Mouse (Mus musculus) CH12.LX (cell line): ENCODE results near the gene Gstt1. TPM values are rescaled to one million over a fixed set of nuclear protein-coding genes. Genes with fewer than 3 reads are reported as not detected.

Experiments used
- DNase-seq: peaks from one replicate; pipeline ENCODE4 v3.0.0-alpha.2; 2013; ENCODE audit errors: extremely low read depth
- H3K27ac ChIP-seq: 2 replicates; pipeline ENCODE4 v1.5.1; 2012; ENCODE audit warnings: low read depth, mild to moderate bottlenecking, control low read depth, moderate library complexity; ENCODE audit not compliant: insufficient read depth
- H3K27me3 ChIP-seq: replicated peaks from 2 replicates; pipeline ENCODE3; 2012; ENCODE audit warnings: inconsistent platforms
- H3K36me3 ChIP-seq, 2 experiments: replicated peaks in 1 of 2; 2 replicates each; pipeline versions ENCODE3 to v1.6.1; 2012; ENCODE audit warnings: inconsistent platforms in 1 of 2, low read length in 1 of 2, mild to moderate bottlenecking in 1 of 2, mixed read lengths in 1 of 2, moderate library complexity in 1 of 2; ENCODE audit not compliant: control insufficient read depth in 1 of 2, insufficient read depth in 1 of 2
- H3K4me1 ChIP-seq, 2 experiments: 2 replicates each; pipeline ENCODE4 v1.6.1; 2012; ENCODE audit warnings: inconsistent platforms in 1 of 2, moderate library complexity in 1 of 2; ENCODE audit not compliant: insufficient read depth in 2 of 2, control insufficient read depth in 1 of 2
- H3K4me2 ChIP-seq: 2 replicates; pipeline ENCODE4 v1.6.1; 2012; ENCODE audit warnings: low read depth, mild to moderate bottlenecking, control low read depth; ENCODE audit not compliant: poor library complexity, insufficient read depth, severe bottlenecking
- H3K4me3 ChIP-seq, 3 experiments: fragments of 150-350 bp in 1 of 3; sonication (generic) in 1 of 3; replicated peaks in 1 of 3; 2 replicates each; pipeline versions ENCODE3 to v1.5.1; 2011 to 2012; ENCODE audit warnings: low read depth in 2 of 3, low read length in 2 of 3, mild to moderate bottlenecking in 2 of 3, moderate library complexity in 2 of 3, control low read depth in 1 of 3, improper control_type of control experiment in 1 of 3, inconsistent platforms in 1 of 3, mixed read lengths in 1 of 3; ENCODE audit not compliant: poor library complexity in 1 of 3
- H3K79me2 ChIP-seq: replicated peaks from 2 replicates; pipeline ENCODE4 v1.6.1; 2012; ENCODE audit warnings: mild to moderate bottlenecking, moderate library complexity; ENCODE audit not compliant: control insufficient read depth, poor library complexity, insufficient read depth, severe bottlenecking; ENCODE audit errors: extremely low read depth
- H3K9ac ChIP-seq: 2 replicates; pipeline ENCODE4 v1.6.1; 2012; ENCODE audit warnings: low read depth, mild to moderate bottlenecking, control low read depth, moderate library complexity; ENCODE audit not compliant: insufficient read depth
- H3K9me3 ChIP-seq: replicated peaks from 2 replicates; pipeline ENCODE3; 2012; ENCODE audit warnings: low read length, inconsistent platforms, mixed read lengths
- CHD1 ChIP-seq: IDR thresholded peaks from 2 replicates; pipeline ENCODE4 v1.6.1; 2012; ENCODE audit warnings: low read depth, low read length, improper control_type of control experiment, inconsistent platforms
- CHD2 ChIP-seq: IDR thresholded peaks from 2 replicates; pipeline ENCODE4 v1.6.1; 2011; ENCODE audit warnings: low read length, improper control_type of control experiment
- CTCF ChIP-seq, 2 experiments: IDR thresholded peaks in 1 of 2; conservative IDR thresholded peaks in 1 of 2; 2 replicates each; pipeline ENCODE4 v1.5.1; 2011 to 2012; ENCODE audit warnings: low read depth in 2 of 2, low read length in 2 of 2, improper control_type of control experiment in 1 of 2, inconsistent platforms in 1 of 2, mild to moderate bottlenecking in 1 of 2, moderate library complexity in 1 of 2
- E2F4 ChIP-seq: IDR thresholded peaks from 2 replicates; pipeline ENCODE4 v1.6.1; 2011; ENCODE audit warnings: low read depth, low read length, improper control_type of control experiment; ENCODE audit not compliant: insufficient replicate concordance
- ELF1 ChIP-seq: IDR thresholded peaks from 2 replicates; pipeline ENCODE4 v1.6.1; 2014; ENCODE audit warnings: low read depth, mild to moderate bottlenecking, inconsistent platforms, low read length, improper control_type of control experiment
- EP300 ChIP-seq: IDR thresholded peaks from 2 replicates; pipeline ENCODE4 v1.6.1; 2011; ENCODE audit warnings: low read length, improper control_type of control experiment
- ETS1 ChIP-seq: conservative IDR thresholded peaks from 2 replicates; pipeline ENCODE4 v1.6.1; 2012; ENCODE audit warnings: low read depth, mild to moderate bottlenecking, inconsistent platforms, low read length, improper control_type of control experiment, moderate library complexity
- GABPA ChIP-seq: IDR thresholded peaks from 2 replicates; pipeline ENCODE4 v1.6.1; 2012; ENCODE audit warnings: low read depth, low read length, improper control_type of control experiment, inconsistent platforms; ENCODE audit not compliant: insufficient replicate concordance
- HCFC1 ChIP-seq: IDR thresholded peaks from 2 replicates; pipeline ENCODE4 v1.6.1; 2012; ENCODE audit warnings: low read depth, mild to moderate bottlenecking, inconsistent platforms, low read length, improper control_type of control experiment
- IRF4 ChIP-seq: IDR thresholded peaks from 2 replicates; pipeline ENCODE4 v1.6.1; 2014; ENCODE audit warnings: low read depth, mild to moderate bottlenecking, inconsistent platforms, low read length, improper control_type of control experiment
- JUN ChIP-seq: IDR thresholded peaks from 2 replicates; pipeline ENCODE4 v1.6.1; 2011; ENCODE audit warnings: low read depth, mild to moderate bottlenecking, low read length, improper control_type of control experiment, moderate library complexity; ENCODE audit not compliant: insufficient read depth
- JUND ChIP-seq: conservative IDR thresholded peaks from 2 replicates; pipeline ENCODE4 v1.6.1; 2011; ENCODE audit warnings: low read depth, low read length, improper control_type of control experiment
- KAT2A ChIP-seq: IDR thresholded peaks from 2 replicates; pipeline ENCODE4 v1.6.1; 2012; ENCODE audit warnings: low read length, improper control_type of control experiment, inconsistent platforms; ENCODE audit not compliant: insufficient replicate concordance
- MAFK ChIP-seq: IDR thresholded peaks from 2 replicates; pipeline ENCODE4 v1.6.1; 2011; ENCODE audit warnings: low read length, improper control_type of control experiment; ENCODE audit not compliant: insufficient replicate concordance
- MAX ChIP-seq: IDR thresholded peaks from 2 replicates; pipeline ENCODE4 v1.6.1; 2011; ENCODE audit warnings: low read length, improper control_type of control experiment
- MAZ ChIP-seq: IDR thresholded peaks from 2 replicates; pipeline ENCODE4 v1.6.1; 2012; ENCODE audit warnings: low read depth, mild to moderate bottlenecking, inconsistent platforms, low read length, improper control_type of control experiment, moderate library complexity
- MEF2A ChIP-seq: IDR thresholded peaks from 2 replicates; pipeline ENCODE4 v1.6.1; 2014; ENCODE audit warnings: low read depth, mild to moderate bottlenecking, inconsistent platforms, low read length, improper control_type of control experiment, borderline replicate concordance
- MXI1 ChIP-seq: IDR thresholded peaks from 2 replicates; pipeline ENCODE4 v1.6.1; 2011; ENCODE audit warnings: mild to moderate bottlenecking, low read depth, low read length, improper control_type of control experiment
- MYC ChIP-seq: IDR thresholded peaks from 2 replicates; pipeline ENCODE4 v1.6.1; 2011; ENCODE audit warnings: low read depth, mild to moderate bottlenecking, improper control_type of control experiment, low read length
- NELFE ChIP-seq: IDR thresholded peaks from 2 replicates; pipeline ENCODE4 v1.6.1; 2011; ENCODE audit warnings: low read depth, low read length, improper control_type of control experiment
- NRF1 ChIP-seq: IDR thresholded peaks from 2 replicates; pipeline ENCODE4 v1.6.1; 2014; ENCODE audit warnings: low read depth, mild to moderate bottlenecking, inconsistent platforms, low read length, improper control_type of control experiment, moderate library complexity
- PAX5 ChIP-seq: IDR thresholded peaks from 2 replicates; pipeline ENCODE4 v1.6.1; 2012; ENCODE audit warnings: low read length, inconsistent platforms, mixed read lengths
- POLR2A ChIP-seq: IDR thresholded peaks from 2 replicates; pipeline ENCODE4 v1.6.1; 2011; ENCODE audit warnings: low read depth, mild to moderate bottlenecking, improper control_type of control experiment, low read length
- POLR2AphosphoS2 ChIP-seq: IDR thresholded peaks from 2 replicates; pipeline ENCODE4 v1.6.1; 2011; ENCODE audit warnings: low read depth, low read length, improper control_type of control experiment
- RAD21 ChIP-seq: IDR thresholded peaks from 2 replicates; pipeline ENCODE4 v1.6.1; 2011; ENCODE audit warnings: low read depth, mild to moderate bottlenecking, low read length, improper control_type of control experiment, moderate library complexity
- RCOR1 ChIP-seq: conservative IDR thresholded peaks from 2 replicates; pipeline ENCODE4 v1.6.1; 2012; ENCODE audit warnings: low read depth, mild to moderate bottlenecking, inconsistent platforms, low read length, improper control_type of control experiment
- SIN3A ChIP-seq: IDR thresholded peaks from 2 replicates; pipeline ENCODE4 v1.6.1; 2012; ENCODE audit warnings: low read length, improper control_type of control experiment, inconsistent platforms
- TBP ChIP-seq: conservative IDR thresholded peaks from 2 replicates; pipeline ENCODE4 v1.6.1; 2011; ENCODE audit warnings: low read depth, low read length, improper control_type of control experiment
- TCF12 ChIP-seq: IDR thresholded peaks from 2 replicates; pipeline ENCODE4 v1.6.1; 2014; ENCODE audit warnings: low read depth, mild to moderate bottlenecking, inconsistent platforms, low read length, improper control_type of control experiment
- UBTF ChIP-seq: IDR thresholded peaks from 2 replicates; pipeline ENCODE4 v1.6.1; 2012; ENCODE audit warnings: low read depth, mild to moderate bottlenecking, inconsistent platforms, low read length, improper control_type of control experiment, moderate library complexity
- USF1 ChIP-seq: IDR thresholded peaks from 2 replicates; pipeline ENCODE4 v1.6.1; 2014; ENCODE audit warnings: low read depth, mild to moderate bottlenecking, inconsistent platforms, low read length, improper control_type of control experiment
- USF2 ChIP-seq: conservative IDR thresholded peaks from 2 replicates; pipeline ENCODE4 v1.6.1; 2011; ENCODE audit warnings: low read depth, low read length, improper control_type of control experiment
- ZKSCAN1 ChIP-seq: IDR thresholded peaks from 2 replicates; pipeline ENCODE4 v1.6.1; 2012; ENCODE audit warnings: low read depth, inconsistent platforms, low read length, improper control_type of control experiment, borderline replicate concordance
- ZNF384 ChIP-seq: IDR thresholded peaks from 2 replicates; pipeline ENCODE4 v1.6.1; 2012; ENCODE audit warnings: low read depth, low read length, improper control_type of control experiment, inconsistent platforms
- dilution Hi-C: fragments of 300-500 bp; cut with MboI; formaldehyde crosslinking; loops from 2 replicates; pipeline ENCODE4 v1.14.3; 2020; ENCODE audit warnings: low sequenced_read_pairs; ENCODE audit not compliant: extremely low pct_unique_long_range_greater_than_20kb, extremely low pct_ligation_motif_present
- in situ Hi-C: fragments of 300-500 bp; cut with MboI; formaldehyde crosslinking; loops from 3 replicates; pipeline ENCODE4 v1.14.3; 2019; ENCODE audit warnings: low sequenced_read_pairs, low pct_ligation_motif_present, low pct_unique_long_range_greater_than_20kb, mixed read lengths
- polyA plus RNA-seq: library from polyadenylated mRNA; unstranded; fragments of >175 nt; gene quantifications from 2 replicates; pipeline ENCODE4 v1.2.1, GENCODE M21; 2012; ENCODE audit warnings: low read depth; ENCODE audit not compliant: insufficient read length
- total RNA-seq, 2 experiments: library from RNA; depleted of rRNA; stranded (reverse); fragments of 300-350 nt in 1 of 2; fragments of >200 nt in 1 of 2; gene quantifications; 2 replicates each; pipeline ENCODE4 v1.2.3; 2012 to 2014

Gstt1 gene
- total and polyA plus RNA-seq, 3 experiments = 2.9 to 50.9 (median 4.5) TPM

DNA sequence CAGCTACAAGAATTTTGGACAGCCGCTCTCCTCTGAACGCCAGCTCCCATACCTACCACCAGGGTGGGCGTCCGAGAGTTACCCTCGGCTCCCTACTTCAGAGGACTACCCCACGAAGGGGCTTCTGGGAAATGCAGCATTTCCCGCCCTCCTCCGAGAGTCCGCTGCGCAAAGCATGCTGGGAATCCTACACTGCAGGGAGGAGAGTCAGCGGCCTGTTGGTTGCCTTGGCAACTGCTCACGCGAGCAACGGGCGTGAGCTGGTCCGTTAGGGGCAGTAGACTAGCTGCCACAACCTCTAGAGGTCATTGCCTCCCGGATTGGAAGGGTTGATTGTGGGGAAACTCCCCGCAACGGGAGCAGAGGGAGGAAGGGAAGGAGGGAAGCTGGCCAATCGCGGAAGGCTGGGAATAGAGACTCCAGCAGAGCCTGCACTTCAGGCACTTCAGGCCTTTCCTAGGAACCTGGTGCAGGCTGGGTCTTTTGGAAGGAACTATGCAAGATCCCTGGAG lies 38.9 kb upstream of the Gstt1 start, which contains the start of gene Gstt2 (continued):
- TF ChIP-seq TBP = peak; percentile 70; the same call in 1 of the 2 replicates
- TF ChIP-seq ZNF384 = no peak
- peak; percentile 93 for TF ChIP-seq POLR2AphosphoS2
- TF ChIP-seq JUND = no peak
- TF ChIP-seq MYC = peak; percentile 71; the same call in 1 of the 2 replicates
- TF ChIP-seq POLR2A = peak; percentile 93
- TF ChIP-seq GABPA = no peak
- TF ChIP-seq CTCF (conservative IDR thresholded peaks at IDR 0.05 in 1 of 2, IDR thresholded peaks at IDR 0.05 in 1 of 2; ENCODE audit: low read depth in 2 of 2, low read length in 2 of 2) = peak in 1 of 2 experiments; percentile 29; a peak in 1 of 4 replicates
- TF ChIP-seq JUN = no peak
- peak; percentile 62 for TF ChIP-seq ETS1
- TF ChIP-seq SIN3A = peak; percentile 94
- peak; percentile 28; the same call in 1 of the 2 replicates for TF ChIP-seq CHD2
- TF ChIP-seq HCFC1 = peak; percentile 77
- no peak for TF ChIP-seq USF1
- TF ChIP-seq USF2 = no peak
- no peak for TF ChIP-seq ZKSCAN1
- TF ChIP-seq MAX = peak; percentile 86
- TF ChIP-seq MEF2A = peak; percentile 50; the same call in 1 of the 2 replicates

DNA sequence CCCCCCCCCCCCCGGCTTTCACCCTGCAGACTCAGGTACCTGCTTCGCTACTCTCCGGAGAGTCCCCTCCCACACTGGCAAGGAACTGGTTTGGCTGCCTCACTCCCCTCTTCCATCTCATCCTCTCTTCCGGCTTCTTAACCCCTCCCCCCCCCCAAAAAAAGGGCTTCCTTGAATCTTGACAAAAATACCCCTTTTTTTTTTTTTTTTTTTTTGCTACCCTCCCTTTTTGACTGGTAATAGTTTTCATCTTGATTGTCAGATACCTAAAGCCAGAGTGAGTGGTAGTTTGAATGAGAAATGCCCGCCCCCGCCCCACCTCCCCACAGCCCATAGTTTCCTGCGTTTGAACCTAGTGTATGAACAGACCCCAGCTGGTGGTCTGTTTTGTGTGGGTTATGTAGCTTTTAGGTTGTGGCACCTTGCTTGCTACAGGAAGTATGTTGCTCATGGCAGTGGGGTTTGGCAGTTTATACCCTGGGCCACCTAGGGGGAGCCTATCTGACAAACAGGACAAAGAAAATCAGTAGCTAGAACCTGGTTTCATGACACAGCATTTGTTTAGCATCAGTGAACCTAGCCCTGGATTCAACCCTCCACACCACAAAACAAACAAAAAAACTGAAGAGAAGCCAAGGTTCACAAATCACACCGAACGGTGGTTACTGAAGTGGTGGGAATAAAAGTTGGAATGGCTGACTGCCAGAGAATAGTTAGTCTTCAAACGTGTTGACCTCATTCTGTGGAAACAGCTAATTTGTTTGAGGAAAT lies 37.6 kb upstream of the Gstt1 start:
- Histone ChIP-seq H3K4me2 (peak overlapping the region; percentile 95), H3K4me1 (peaks cover 3 to 27% of the 10 kb centered on the region in 2 experiments; a peak in 2 of 4 replicates), H3K27me3 (no peaks in the 10 kb centered on the region), H3K79me2 (no peaks in the 10 kb centered on the region), H3K27ac (peak overlapping the region; percentile 90), H3K9me3 (no peaks in the 10 kb centered on the region), H3K36me3 (peaks cover 0 to 2% of the 10 kb centered on the region in 2 experiments), H3K9ac (peak overlapping the region; percentile 83), H3K4me3 (peak overlapping the region; percentile 40 to 73 (median 64))
- in situ Hi-C loops (loop anchor here (10.0 kb wide), 1 partner anchor 251 kb away; the partner anchor contains the start of gene Ggt5), dilution Hi-C loops (no loop called here)
- DNase-seq = peak; percentile 70
- TF ChIP-seq USF2 = no peak
- peak; percentile 44 for TF ChIP-seq MXI1
- TF ChIP-seq KAT2A = no peak
- TF ChIP-seq ZKSCAN1 = no peak
- no peak for TF ChIP-seq JUND
- no peak for TF ChIP-seq EP300
- TF ChIP-seq IRF4 = peak; percentile 27; the same call in 1 of the 2 replicates
- TF ChIP-seq NRF1 = no peak
- TF ChIP-seq RAD21 = no peak
- peak; percentile 34 for TF ChIP-seq MEF2A
- TF ChIP-seq ETS1 = peak; percentile 43; the same call in 1 of the 2 replicates
- no peak for TF ChIP-seq GABPA
- TF ChIP-seq JUN = no peak
- TF ChIP-seq MAFK = peak; percentile 56; the same call in 1 of the 2 replicates
- TF ChIP-seq PAX5 = no peak
- TF ChIP-seq NELFE = 0 out of 2 replicates have a peak, but pooled peaks have one; percentile 48
- no peak for TF ChIP-seq POLR2AphosphoS2
- TF ChIP-seq RCOR1 = no peak
- no peak for TF ChIP-seq CHD1
- TF ChIP-seq ELF1 = peak; percentile 57; the same call in 1 of the 2 replicates
- TF ChIP-seq HCFC1 = 0 out of 2 replicates have a peak, but pooled peaks have one; percentile 26
- TF ChIP-seq MAX = no peak
- no peak for TF ChIP-seq TCF12
- no peak for TF ChIP-seq MAZ
- TF ChIP-seq E2F4 = no peak
- no peak for TF ChIP-seq UBTF
